Mouse (Mus musculus) C2C12 (cell line): Measurements from ENCODE around the gene C8a. TPM values are rescaled to one million over a fixed set of nuclear protein-coding genes. Genes with fewer than 3 reads are reported as not detected.

ENCODE experiments used
- H3K27me3 ChIP-seq: one replicate; pipeline ENCODE4 v1.6.1; 2011; ENCODE audit not compliant: control insufficient read depth, insufficient read depth, insufficient read length
- H3K36me3 ChIP-seq: one replicate; pipeline ENCODE4 v1.6.1; 2011; ENCODE audit not compliant: control insufficient read depth, insufficient read depth
- H3K4me3 ChIP-seq: one replicate; pipeline ENCODE4 v1.5.1; 2011; ENCODE audit warnings: mild to moderate bottlenecking, control low read depth; ENCODE audit not compliant: poor library complexity, insufficient read depth, severe bottlenecking
- H3K79me2 ChIP-seq: one replicate; pipeline ENCODE4 v1.6.1; 2011; ENCODE audit not compliant: control insufficient read depth, insufficient read depth
- H3K79me3 ChIP-seq: one replicate; pipeline ENCODE4 v1.6.1; 2011; ENCODE audit warnings: low read depth, control low read depth
- H3ac ChIP-seq: one replicate; pipeline ENCODE3; 2011; ENCODE audit warnings: low read depth; ENCODE audit not compliant: control insufficient read depth, insufficient read length
- CEBPB ChIP-seq: IDR thresholded peaks from one replicate; pipeline ENCODE4 v1.6.1; 2011; ENCODE audit warnings: low read depth, mild to moderate bottlenecking, control low read depth, moderate library complexity
- CTCF ChIP-seq: IDR thresholded peaks from one replicate; pipeline ENCODE4 v1.5.1; 2011; ENCODE audit not compliant: control insufficient read depth, insufficient read depth, insufficient read length
- FOSL1 ChIP-seq: IDR thresholded peaks from one replicate; pipeline ENCODE4 v1.8.0; 2011; ENCODE audit warnings: mild to moderate bottlenecking, low read length; ENCODE audit not compliant: poor library complexity, insufficient read depth, severe bottlenecking
- MAX ChIP-seq: IDR thresholded peaks from one replicate; pipeline ENCODE4 v1.6.1; 2011; ENCODE audit warnings: mild to moderate bottlenecking, control low read depth
- MYOD1 ChIP-seq: IDR thresholded peaks from one replicate; pipeline ENCODE4 v1.6.1; 2011; ENCODE audit warnings: low read depth; ENCODE audit not compliant: control insufficient read depth, insufficient read length
- MYOG ChIP-seq: IDR thresholded peaks from one replicate; pipeline ENCODE4 v1.6.1; 2011; ENCODE audit not compliant: control insufficient read depth, insufficient read length; ENCODE audit errors: extremely low read depth
- USF1 ChIP-seq: IDR thresholded peaks from one replicate; pipeline ENCODE4 v1.6.1; 2011; ENCODE audit warnings: low read depth, mild to moderate bottlenecking, control low read depth, moderate library complexity
- polyA plus RNA-seq: library from polyadenylated mRNA; unstranded; fragments of >200 nt; fragmentation: generic; extraction: Trizol; gene quantifications from one replicate; pipeline ENCODE4 v1.2.1, GENCODE M21; 2012; ENCODE audit warnings: missing spikeins

Gene C8a
- polyA plus RNA-seq, 1 experiment, result not detected

GRCm38 (mm10) chr4:104887486-104887885 lies 11.3 kb upstream of the C8a start:
- H3K4me3 ChIP-seq, result no peak overlapping the region
- no peaks in the 10 kb centered on the region for H3K79me3 ChIP-seq
- H3ac ChIP-seq, result no peak overlapping the region
- H3K79me2 ChIP-seq, result no peaks in the 10 kb centered on the region
- peaks cover 13% of the 10 kb centered on the region for H3K27me3 ChIP-seq
- TF ChIP-seq USF1 (no peak), MYOG (no peak), CEBPB (no peak), MAX (no peak), CTCF (no peak), FOSL1 (no peak), MYOD1 (no peak)
- H3K36me3 ChIP-seq, result no peaks in the 10 kb centered on the region

- no peaks in the 10 kb centered on the region for H3K79me3 ChIP-seq
- no peaks in the 10 kb centered on the region for H3K27me3 ChIP-seq
- no peak overlapping the region for H3ac ChIP-seq
- H3K4me3 ChIP-seq, result no peak overlapping the region
- H3K79me2 ChIP-seq, result no peaks in the 10 kb centered on the region
- no peaks in the 10 kb centered on the region for H3K36me3 ChIP-seq
- TF ChIP-seq MAX, result no peak
- no peak for TF ChIP-seq CEBPB
- TF ChIP-seq CTCF, result no peak
- TF ChIP-seq USF1, result no peak
- TF ChIP-seq MYOD1, result no peak
- TF ChIP-seq MYOG, result no peak
- TF ChIP-seq FOSL1, result no peak
These were observed 366 bp downstream of the C8a start for GRCm38 (mm10) chr4:104875832-104876231.

GRCm38 (mm10) chr4:104870196-104870595 lies 6.0 kb downstream of the C8a start:
- no peaks in the 10 kb centered on the region for H3K79me2 ChIP-seq
- no peak for TF ChIP-seq MYOD1
- TF ChIP-seq USF1, result no peak
- TF ChIP-seq MAX, result no peak
- TF ChIP-seq FOSL1, result no peak
- no peak for TF ChIP-seq CTCF
- TF ChIP-seq MYOG, result no peak
- no peak for TF ChIP-seq CEBPB
- H3K4me3 ChIP-seq, result no peak overlapping the region
- H3ac ChIP-seq, result no peak overlapping the region
- no peaks in the 10 kb centered on the region for H3K36me3 ChIP-seq
- no peaks in the 10 kb centered on the region for H3K27me3 ChIP-seq
- H3K79me3 ChIP-seq, result no peaks in the 10 kb centered on the region

GRCm38 (mm10) chr4:104869581-104869980 lies 6.6 kb downstream of the C8a start:
- no peaks in the 10 kb centered on the region for H3K27me3 ChIP-seq
- no peak overlapping the region for H3ac ChIP-seq
- no peaks in the 10 kb centered on the region for H3K36me3 ChIP-seq
- H3K79me3 ChIP-seq, result no peaks in the 10 kb centered on the region
- no peak overlapping the region for H3K4me3 ChIP-seq
- no peaks in the 10 kb centered on the region for H3K79me2 ChIP-seq
- TF ChIP-seq CEBPB (no peak), MYOG (no peak), CTCF (no peak), USF1 (no peak), FOSL1 (no peak), MYOD1 (no peak), MAX (no peak)

GRCm38 (mm10) chr4:104864397-104864796 lies 11.8 kb downstream of the C8a start:
- Histone ChIP-seq H3K27me3 (no peaks in the 10 kb centered on the region), H3K79me2 (no peaks in the 10 kb centered on the region)
- TF ChIP-seq MYOD1, result no peak
- TF ChIP-seq CEBPB, result no peak
- TF ChIP-seq USF1, result no peak
- no peak for TF ChIP-seq CTCF
- no peak for TF ChIP-seq MAX
- no peak for TF ChIP-seq FOSL1
- TF ChIP-seq MYOG, result no peak

GRCm38 (mm10) chr4:104861241-104861640 lies 15.0 kb downstream of the C8a start:
- Histone ChIP-seq H3K4me3 (no peak overlapping the region), H3K79me2 (no peaks in the 10 kb centered on the region), H3K27me3 (no peaks in the 10 kb centered on the region), H3K36me3 (no peaks in the 10 kb centered on the region), H3ac (no peak overlapping the region), H3K79me3 (no peaks in the 10 kb centered on the region)
- no peak for TF ChIP-seq CTCF
- TF ChIP-seq MYOG, result no peak

More at GRCm38 (mm10) chr4:104864397-104864796, 11.8 kb downstream of the C8a start:
- no peaks in the 10 kb centered on the region for H3K79me3 ChIP-seq
- no peak overlapping the region for H3K4me3 ChIP-seq
- no peak overlapping the region for H3ac ChIP-seq
- H3K36me3 ChIP-seq, result no peaks in the 10 kb centered on the region
